Mouse (Mus musculus): ENCODE data around the gene Gli3.

Gene Gli3

DNA sequence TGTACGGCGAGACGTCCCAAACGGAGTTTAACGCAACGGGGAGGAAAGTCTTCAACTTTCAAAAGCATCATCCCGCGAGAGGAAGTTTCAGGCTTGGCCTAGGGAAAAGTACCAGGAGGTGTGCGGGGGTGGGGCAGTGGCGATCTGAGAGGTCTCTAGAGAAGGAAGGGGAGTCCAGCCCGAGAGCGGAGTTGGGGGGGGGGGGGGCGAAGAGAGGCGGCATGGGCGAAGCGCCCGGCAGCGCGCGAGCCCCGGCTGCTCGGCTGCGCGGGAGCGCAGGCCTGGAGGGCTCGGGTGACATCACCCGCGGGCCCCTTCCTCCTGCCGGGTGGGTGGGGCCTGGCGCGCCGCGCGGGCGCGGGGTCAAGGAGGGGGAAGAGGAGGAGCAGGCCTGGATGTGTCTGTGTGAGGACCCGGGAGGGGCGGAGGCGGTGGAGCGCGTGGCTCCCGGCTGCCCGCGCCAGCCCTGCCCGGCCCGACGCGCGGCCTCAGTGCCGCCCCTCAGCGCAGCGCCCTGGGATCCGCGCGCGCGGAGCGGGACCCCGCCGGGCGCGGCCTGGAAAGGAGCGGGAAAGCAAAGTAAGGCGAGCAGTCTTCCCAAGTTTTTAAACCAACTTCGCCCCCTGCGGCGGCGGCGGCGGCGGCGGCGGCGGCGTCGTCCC lies at the start of gene Gli3:
Gene Gli3, plus strand, starts transcription at position 406 of the 662 bp plus-strand sequence.
- peak; percentile 72 to 90 for DNase-seq (ENCODE audit: inconsistent age in 2 of 2, low spot score in 1 of 2)

DNA sequence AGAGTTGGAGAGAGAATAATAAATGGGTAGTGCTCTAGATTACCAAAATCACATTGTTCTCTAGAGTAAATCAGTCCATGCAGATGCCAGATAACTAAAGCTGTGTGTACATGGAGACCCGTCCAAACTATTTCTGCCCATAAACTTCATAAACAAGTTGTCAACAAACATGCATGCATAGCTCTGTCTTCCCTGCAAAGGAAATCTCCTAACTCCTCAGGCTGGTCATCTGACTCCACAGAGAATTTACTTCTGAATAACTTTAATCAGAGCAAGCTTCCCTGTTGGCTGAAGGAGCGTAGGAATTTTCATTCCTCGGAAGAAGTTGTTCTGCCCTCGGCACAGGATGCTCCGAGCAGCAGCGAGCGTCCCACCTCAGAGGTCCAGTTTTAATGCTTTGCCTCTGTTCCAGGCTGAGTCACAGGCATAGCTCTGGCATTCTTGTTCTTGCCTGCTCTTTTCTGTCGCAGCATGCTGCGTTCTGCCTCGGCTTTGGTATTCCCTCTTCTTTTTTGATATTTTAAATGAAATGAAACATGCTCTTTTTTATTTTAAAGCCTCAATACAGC lies 41.8 kb upstream of the Gli3 start:
- DNase-seq (ENCODE audit: inconsistent age in 2 of 2, low spot score in 1 of 2): no peak

GRCm38 (mm10) chr13:15442002-15442401 lies 21.0 kb upstream of the Gli3 start:
- no peak for DNase-seq (ENCODE audit: inconsistent age in 2 of 2, low spot score in 1 of 2)

GRCm38 (mm10) chr13:15444312-15444711 lies 18.7 kb upstream of the Gli3 start:
- no peak for DNase-seq (ENCODE audit: inconsistent age in 2 of 2, low spot score in 1 of 2)

DNA sequence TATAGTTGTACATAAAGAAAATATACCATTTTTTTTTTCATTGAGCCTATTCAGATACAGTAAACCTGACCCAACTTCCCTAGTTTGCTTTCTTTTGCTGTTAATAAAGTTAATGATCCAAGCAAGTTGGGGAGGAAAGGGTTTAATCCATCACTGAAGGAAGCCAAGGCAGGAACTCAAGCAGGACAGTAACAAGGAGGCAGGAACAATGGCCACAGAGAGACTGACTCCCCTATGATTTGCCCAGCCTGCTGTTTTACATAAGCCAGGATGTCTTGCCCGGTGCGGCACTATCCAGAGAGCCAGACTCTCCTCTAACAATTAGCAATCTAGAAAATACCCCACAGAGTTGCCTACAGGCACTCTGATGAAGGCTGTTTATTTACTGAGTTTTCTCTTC lies 17.4 kb upstream of the Gli3 start:
- DNase-seq (ENCODE audit: inconsistent age in 2 of 2, low spot score in 1 of 2): no peak

GRCm38 (mm10) chr13:15446004-15446403 lies 17.0 kb upstream of the Gli3 start:
- DNase-seq (ENCODE audit: inconsistent age in 2 of 2, low spot score in 1 of 2): no peak

GRCm38 (mm10) chr13:15446782-15447564 lies 16.1 kb upstream of the Gli3 start:
- DNase-seq (ENCODE audit: inconsistent age in 2 of 2, low spot score in 1 of 2): no peak

DNA sequence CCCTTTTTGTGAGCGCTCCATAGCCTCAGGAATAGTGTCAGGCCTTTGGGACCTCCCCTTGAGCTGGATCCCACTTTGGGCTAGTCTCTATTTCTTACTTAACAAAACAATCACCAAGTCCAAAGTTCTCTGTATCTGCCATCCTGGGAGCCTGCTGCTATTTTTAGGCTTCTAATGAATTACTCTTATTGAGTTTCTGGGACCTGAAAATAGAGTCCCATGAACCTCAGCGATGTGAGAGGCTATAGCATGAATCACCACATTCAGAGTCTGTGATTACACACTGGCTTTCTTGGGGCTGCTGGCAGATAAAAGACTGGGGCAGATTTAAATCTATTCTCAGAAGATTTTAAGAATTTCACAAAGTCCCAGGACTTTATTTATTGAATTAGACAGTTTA lies 12.1 kb upstream of the Gli3 start:
- DNase-seq (ENCODE audit: inconsistent age in 2 of 2, low spot score in 1 of 2): no peak

DNA sequence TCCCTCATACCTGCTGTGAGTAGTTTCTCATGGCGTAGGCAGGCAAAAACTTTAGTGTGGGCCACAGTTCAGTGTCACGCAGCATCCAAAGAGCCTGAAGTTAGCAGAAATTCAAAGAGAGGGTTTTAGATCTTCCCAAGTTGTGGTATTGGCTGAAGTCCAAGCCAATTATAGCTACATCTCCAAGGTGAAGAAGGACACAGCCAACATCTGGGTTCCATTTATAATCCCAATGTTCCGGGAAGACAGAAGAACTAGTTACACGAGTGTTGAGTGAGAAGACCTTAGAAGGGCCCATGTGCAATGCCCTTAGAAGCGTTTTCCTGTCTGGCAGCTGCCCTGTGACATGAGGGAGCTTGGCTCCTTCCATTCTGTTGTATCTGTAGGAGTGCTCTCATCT lies 5.2 kb upstream of the Gli3 start:
- no peak for DNase-seq (ENCODE audit: inconsistent age in 2 of 2, low spot score in 1 of 2)

GRCm38 (mm10) chr13:15461926-15462325 lies 1.1 kb upstream of the Gli3 start:
- peak in 1 of 2 experiments; percentile 33 for DNase-seq (ENCODE audit: inconsistent age in 2 of 2, low spot score in 1 of 2)

- DNase-seq (ENCODE audit: inconsistent age in 2 of 2, low spot score in 1 of 2): peak; percentile 45 to 86
Measured at GRCm38 (mm10) chr13:15463492-15464080, 551 bp downstream of the Gli3 start.

- peak; percentile 43 to 78 for DNase-seq (ENCODE audit: inconsistent age in 2 of 2, low spot score in 1 of 2)
Measured at GRCm38 (mm10) chr13:15464081-15464526, 1.1 kb downstream of the Gli3 start.

- peak in 1 of 2 experiments; percentile 62 for DNase-seq (ENCODE audit: inconsistent age in 2 of 2, low spot score in 1 of 2)
Measured at GRCm38 (mm10) chr13:15464741-15465250, 1.8 kb downstream of the Gli3 start.

DNA sequence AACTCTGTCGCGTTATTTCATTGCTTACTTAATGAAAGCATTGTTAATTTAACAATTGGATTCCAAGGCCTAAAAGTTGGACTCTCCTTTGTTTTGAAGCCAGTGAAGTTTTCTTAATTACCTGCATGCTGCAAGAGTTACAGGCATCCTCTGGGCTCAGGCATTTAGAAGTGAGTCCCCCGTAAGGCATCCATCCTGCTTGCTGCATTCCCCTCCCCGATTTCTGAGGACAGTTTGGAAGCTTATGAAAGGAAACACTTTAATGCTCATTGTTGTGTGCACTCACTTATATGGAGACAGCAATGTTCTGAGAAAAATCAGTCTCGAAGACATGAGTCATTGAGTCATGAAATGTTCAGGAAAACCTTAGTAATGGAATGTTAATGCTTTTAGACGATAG lies 3.5 kb downstream of the Gli3 start:
- no peak for DNase-seq (ENCODE audit: inconsistent age in 2 of 2, low spot score in 1 of 2)

DNA sequence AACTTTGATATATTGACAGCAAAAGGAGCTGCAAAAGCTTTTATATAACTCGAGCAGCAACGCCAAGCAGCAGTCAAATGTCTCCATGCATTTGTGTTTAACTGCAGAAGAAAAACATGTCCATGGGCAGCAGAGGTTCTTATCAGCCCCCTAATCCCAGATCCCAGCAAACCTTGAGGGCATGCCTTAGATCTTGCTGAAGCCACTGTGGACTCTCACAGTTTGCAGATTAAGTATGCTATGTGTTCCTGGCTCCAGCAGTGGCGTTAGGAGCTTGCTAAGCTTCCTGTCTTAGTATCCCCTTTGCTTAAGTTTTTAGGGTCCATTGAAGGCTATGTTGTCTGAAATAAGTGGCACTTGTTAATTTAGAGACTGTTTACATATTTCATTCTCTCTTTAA lies 4.4 kb downstream of the Gli3 start:
- DNase-seq (ENCODE audit: inconsistent age in 2 of 2, low spot score in 1 of 2): no peak

DNA sequence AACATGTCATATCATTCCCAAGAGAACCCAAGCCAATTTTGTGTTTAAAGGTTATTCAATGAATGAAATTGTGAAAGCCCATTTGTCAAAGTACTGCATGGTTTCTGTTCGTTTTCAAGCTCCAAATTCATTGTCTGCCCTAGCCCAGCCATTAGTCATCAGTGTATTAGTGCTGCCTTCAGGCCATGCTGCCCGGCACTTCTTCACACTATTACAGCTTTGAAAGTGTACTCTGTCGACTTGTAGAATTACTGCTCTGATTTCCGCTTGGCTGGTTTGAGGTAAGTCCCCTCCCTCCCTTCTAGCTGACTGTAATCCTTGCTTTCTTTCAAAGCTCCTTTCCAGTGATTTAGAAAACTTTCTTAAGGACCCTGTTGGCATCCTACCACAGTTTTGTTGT lies 5.4 kb downstream of the Gli3 start:
- DNase-seq (ENCODE audit: inconsistent age in 2 of 2, low spot score in 1 of 2): peak in 1 of 2 experiments; percentile 67

GRCm38 (mm10) chr13:15470056-15470455 lies 7.0 kb downstream of the Gli3 start:
- DNase-seq (ENCODE audit: inconsistent age in 2 of 2, low spot score in 1 of 2): no peak

DNA sequence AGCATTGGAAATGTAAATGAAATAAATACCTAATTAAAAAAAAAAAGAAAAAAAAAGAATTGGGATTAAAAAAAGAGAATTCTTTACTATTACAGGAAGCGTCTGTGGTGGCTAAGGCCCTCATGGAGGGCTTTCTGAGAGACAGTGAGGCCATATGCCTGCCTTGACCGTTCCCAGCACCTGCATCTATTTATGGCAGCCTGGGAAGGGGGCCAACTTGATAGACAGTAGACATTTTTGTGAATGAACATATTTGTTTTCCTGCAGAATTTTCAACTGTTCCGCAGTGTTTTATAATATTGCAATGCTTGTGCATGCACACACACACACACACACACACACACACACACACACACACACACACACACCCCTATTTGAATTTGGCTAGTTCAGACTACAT lies 9.7 kb downstream of the Gli3 start:
- no peak for DNase-seq (ENCODE audit: inconsistent age in 2 of 2, low spot score in 1 of 2)

GRCm38 (mm10) chr13:15474393-15474792 lies 11.4 kb downstream of the Gli3 start:
- no peak for DNase-seq (ENCODE audit: inconsistent age in 2 of 2, low spot score in 1 of 2)

GRCm38 (mm10) chr13:15486033-15486891 lies 23.2 kb downstream of the Gli3 start:
- DNase-seq (ENCODE audit: inconsistent age in 2 of 2, low spot score in 1 of 2): no peak

DNA sequence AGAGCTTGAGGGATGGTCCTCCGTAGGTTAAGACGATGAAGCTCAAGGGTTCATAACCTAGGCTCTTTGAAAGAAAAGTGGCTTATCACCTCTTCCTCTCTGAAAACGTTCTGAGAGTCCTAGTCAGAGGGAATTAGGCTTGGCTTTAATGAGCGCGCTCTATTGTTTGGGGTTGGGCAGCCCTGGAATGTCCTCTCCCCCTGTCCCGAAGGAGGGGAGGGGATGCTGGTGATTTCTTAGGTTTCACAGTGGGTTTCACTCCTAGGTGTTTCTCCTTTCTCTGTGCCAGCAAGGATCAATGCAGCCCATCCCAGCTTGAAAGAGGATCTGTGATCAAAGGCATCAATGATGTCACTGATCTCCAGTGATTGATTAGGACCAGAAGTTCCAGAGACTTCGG lies 24.3 kb downstream of the Gli3 start:
- no peak for DNase-seq (ENCODE audit: inconsistent age in 2 of 2, low spot score in 1 of 2)
